Mouse (Mus musculus) NIH3T3 (cell line): ENCODE results near the gene Phlpp1.
A peak's percentile ranks its signal among the peaks of the same experiment; 100 is the strongest.
"Not testable (repeated sequence)": the region's sequence is repeated elsewhere in the genome, so short reads cannot be mapped to it uniquely, and the experiment has no call there.

ENCODE experiments used
- DNase-seq: peaks from one replicate; pipeline ENCODE4 v3.0.0-alpha.2; 2012; ENCODE audit warnings: low read depth

Gene Phlpp1

DNA sequence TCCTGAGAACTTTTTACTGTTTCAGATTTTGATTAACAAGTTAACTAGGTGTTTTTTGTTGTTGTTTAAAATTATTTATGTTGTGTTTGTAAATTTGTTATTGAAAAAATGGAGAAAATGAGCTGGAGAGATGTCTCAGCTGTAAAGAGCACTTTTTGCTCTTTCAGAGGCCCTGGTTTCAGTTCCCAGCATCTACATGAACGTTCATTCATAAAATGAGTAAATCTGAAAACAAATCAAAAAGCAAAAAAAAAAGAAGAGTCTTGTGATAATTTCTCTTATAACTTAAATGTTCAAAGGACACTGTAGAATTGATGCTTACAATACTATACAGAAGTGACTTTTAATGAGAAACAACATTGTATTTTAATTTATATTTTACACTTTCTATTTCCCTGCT is 82.5 kb downstream of the Phlpp1 start:
- DNase-seq, result no peak

DNA sequence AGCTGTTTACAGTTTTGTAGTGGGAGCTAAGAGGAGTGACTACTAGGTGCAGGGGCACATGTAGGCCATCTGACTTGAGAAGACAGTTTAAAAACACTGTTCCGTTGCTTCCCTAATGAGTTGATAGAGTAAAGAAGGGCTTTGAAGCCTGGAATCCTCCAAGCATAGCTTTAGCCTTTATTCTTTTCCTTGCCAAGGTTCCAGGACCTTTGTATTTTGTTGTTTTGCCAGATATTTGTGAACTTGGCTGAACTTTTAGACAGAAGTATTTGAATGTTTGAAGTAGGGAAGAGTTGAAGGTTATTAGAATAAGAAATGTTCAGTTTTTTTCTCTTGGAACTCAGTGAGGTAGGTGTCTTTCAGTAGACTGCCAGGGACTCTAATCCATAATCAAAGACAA is 85.6 kb downstream of the Phlpp1 start:
- no peak for DNase-seq

DNA sequence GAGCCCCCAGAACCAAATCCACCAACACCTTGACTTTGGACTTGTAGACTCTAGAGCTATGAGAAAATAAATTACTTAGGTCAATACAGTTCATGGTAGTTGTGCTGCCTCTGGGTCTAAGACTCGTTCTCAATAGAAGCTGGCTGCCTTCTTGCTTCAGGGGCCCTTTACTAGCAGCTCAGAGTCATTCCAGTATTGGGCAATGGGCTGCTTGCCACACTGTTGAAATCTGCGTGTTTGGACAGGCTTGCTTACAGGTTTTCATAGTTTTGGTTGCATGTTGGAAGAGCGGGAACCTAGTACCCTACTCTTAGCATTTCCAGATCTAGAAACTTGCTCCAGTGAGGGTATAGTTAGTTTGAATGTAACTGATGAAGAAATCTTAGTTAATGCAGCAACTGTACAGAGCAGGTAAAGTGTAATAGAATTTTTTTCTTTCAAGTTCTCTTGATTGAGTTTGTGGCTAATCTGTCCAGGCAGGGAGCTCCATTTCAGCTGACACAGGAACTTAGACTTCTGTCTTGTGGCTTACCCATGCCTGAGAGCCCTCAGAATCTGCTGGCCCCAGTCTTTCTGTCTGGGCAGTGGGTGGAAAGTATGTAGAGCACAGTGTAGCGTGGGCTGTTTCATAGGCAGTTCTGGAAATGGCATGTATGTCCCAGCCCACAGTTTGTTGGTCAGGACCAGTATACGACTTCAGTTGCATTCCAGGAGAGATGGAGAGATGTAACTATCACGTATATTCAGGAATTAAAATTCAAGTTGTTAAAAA is 96.7 kb downstream of the Phlpp1 start:
- peak; percentile 65 for DNase-seq

DNA sequence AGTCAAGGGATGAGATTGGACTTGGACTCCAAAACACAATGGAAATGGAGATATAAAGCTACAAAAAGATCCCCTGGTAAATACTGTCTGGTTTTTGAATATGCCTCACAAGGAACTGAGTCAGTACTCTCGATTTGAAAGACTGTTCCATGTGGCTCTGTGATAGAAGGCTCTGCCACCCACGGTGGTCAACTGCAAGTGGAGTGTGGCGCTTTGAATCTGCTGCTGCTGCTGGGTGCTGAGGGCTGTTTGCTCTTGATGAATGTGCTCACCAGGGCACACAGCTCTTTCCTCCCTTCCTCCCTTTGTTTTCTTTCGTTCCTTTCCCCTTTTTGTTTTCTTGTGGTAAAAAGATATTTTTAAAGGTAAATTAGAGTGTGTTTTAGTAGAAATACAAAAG is 97.8 kb downstream of the Phlpp1 start:
- no peak for DNase-seq

DNA sequence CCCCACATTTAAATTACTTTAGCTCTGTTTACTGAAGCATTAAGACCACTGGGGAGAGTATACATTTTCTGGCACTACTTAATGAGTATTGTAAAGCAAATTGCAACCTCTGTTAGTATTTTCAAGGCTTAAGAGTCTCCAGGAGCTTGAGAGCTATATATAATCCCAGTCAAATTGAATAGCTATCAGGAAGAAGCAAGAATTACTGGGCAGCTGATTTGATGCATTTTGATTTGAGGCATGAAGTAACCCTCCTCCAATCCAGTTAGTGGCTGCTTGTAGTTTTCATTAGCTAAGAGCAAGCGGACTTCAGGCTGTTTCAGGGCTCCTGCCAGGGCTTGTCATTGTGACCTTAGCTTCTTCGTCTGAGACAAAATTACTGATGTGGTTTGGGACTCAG is 101.4 kb downstream of the Phlpp1 start:
- DNase-seq, result no peak

DNA sequence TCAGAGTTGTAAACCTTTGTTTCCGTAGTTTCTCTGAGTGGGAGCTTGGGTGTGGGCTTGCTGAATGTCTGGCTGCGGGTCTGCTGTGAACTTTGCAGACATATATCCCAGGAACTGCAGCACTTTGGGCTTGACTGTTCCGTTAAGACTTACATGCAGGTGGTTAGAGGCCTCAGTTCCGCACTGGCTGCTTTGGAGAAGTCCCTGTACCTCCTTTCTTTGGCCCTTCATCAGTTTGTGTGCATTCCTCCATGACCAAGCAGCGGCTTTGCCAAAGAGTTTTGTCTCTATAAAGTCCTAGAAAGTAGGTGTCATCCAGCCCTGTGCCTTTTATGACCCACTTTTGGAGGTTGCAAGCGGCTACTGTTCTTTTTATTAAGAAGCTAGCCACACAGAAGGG is 102.2 kb downstream of the Phlpp1 start:
- DNase-seq, result no peak

DNA sequence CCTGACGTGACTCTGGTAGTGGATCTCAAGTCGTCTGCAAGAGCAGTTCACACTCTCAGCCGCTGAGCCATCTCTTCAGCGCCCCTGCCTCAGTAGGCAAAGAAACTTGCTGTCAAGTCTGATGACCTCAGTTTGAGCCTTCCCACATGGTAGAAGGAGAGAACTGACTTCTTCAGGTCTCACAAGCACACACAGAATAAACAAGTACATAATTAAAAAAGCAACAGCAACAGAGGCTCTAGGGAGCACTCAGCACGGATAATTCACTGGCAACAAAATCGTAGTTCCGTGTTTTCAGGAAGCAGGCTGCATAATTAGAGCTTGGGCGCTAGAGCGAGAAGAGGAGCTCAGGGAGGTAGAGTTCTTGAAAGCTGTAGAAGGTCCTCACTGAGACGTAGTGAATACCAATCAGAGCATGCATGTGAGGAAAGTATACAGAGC is 103.0 kb downstream of the Phlpp1 start:
- DNase-seq, result no peak

DNA sequence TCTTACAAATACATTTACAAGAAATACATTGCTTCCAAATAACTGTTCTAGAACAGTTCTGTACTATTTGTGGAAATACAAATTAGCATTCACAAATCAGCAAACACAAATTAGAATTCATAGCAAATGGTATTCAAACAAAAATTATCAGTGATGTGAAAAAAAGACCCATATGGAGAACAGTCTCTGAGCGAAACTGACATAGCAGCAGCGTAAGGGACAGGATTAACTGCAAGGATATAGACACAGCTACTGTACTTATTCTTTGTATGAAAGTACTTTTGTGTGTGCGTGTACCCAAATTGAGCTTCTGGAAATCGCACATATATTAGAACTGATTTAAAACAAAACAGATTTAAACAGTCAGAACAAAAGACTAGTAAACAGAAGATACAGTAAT is 103.6 kb downstream of the Phlpp1 start:
- no peak for DNase-seq

DNA sequence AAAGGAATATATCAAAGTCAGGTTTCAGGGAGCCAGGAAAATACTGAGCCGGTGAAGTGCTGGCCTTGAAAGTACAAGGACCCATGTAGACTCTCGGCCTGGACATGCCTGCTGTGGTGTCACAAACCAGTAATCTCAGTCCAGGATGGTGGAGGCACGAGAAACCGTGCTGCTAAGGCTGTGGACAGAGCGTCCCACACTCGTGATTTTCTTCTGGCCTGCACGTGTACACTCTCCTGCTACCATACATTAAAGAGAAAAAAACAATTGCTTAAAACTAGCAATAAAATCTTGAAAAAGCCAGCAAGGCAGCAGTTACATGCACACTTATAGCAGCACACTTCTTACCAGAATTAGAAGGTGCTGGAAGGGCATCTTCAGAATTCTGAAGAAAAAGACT is 104.2 kb downstream of the Phlpp1 start:
- DNase-seq, result no peak

DNA sequence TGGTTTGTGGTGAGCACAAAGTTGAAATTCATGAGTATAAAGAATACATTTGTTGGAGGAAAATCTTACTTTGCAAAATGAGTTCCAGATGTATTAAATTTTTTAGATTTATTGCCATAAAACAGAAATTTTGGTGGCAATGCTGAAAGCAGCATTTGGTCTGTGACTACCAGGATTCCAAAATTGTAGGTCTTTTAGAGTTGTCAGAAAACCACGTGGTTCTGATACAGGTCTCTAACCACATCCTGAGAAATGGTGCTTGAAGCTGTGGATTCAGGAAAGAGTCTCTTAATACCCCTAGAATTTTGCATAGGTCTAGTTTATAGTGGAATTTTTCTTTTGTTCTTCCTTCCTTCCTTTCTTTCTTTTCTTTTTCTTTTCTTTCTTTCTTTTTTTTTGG is 105.3 kb downstream of the Phlpp1 start:
- DNase-seq, result peak; percentile 28

DNA sequence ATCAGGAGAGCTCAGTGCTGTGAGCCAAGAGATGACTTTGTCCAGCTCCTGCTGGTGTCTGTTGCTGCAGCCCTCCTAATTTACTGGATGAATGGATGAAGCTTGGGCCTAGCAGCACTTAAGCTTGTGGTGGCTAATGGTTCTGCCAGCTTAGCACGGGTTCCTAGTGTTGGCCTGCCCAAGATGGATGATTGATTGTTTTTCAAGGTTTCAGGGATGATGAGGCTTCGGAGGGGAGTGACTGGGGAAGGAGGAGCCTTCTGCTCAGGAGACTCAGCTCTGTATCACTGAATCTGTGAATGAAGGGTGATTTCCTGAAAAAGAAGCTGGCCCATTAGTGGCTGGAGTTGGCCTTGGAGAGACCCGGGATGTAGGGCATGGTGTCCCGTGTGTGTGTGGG is 105.7 kb downstream of the Phlpp1 start:
- DNase-seq, result peak; percentile 18

DNA sequence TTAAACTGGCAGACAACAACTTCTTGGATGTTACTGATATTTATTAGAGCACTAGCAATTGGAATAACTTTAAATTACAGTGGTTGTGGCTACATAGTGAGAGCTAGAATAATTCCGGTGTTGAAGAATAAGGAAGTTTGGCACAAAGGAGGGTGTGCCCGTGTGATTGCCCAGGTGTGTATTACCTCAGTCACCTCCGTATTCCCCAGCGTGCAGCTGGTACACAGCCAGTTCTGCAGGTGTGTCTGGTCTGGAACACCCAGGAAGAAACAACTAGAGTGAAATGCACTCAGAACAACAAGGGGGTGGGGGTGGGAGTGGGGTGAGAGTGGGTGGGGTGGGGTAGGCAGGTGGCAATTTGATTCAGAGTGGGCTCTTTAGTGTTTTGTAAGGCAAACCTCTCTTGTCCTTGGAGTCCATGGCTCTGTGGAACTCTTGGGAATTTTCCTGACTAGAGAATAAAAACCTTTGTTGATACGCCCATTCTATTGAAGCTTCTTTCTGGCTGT is 107.1 kb downstream of the Phlpp1 start:
- no peak for DNase-seq

DNA sequence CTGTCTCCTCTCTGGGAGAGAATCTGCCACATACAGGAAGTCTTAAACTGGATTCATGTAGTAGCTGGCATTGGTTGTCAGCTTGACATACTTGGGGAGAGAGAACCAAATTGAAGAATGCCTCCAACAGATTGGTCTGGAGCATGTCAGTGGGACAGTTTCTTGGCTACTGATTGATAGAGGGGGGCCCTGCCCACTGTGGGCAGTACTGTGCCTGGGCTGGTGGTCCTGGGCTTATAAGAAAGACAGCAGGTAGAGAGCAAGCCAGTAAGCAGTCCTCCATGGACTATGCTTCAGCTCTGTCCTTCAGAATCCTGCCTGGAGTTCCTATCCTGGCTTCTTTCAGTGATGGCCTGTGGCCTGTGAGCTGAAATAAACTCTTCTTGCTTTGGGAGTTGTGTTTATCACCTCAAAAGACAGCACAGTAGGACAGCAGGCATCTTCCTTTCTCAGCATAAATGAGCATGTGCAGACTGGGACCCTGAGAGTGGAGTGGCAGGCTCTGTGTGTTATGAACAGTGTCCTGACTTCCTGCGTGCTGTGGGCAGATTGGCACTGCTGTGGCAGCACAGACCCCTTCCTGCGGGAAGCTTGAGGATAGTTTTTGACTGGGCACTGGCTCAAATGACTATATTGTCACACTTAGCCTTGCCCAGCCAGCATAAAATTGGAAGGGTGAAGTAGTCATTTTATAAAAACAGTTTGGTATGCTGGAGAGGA is 108.0 kb downstream of the Phlpp1 start:
- DNase-seq, result no peak

DNA sequence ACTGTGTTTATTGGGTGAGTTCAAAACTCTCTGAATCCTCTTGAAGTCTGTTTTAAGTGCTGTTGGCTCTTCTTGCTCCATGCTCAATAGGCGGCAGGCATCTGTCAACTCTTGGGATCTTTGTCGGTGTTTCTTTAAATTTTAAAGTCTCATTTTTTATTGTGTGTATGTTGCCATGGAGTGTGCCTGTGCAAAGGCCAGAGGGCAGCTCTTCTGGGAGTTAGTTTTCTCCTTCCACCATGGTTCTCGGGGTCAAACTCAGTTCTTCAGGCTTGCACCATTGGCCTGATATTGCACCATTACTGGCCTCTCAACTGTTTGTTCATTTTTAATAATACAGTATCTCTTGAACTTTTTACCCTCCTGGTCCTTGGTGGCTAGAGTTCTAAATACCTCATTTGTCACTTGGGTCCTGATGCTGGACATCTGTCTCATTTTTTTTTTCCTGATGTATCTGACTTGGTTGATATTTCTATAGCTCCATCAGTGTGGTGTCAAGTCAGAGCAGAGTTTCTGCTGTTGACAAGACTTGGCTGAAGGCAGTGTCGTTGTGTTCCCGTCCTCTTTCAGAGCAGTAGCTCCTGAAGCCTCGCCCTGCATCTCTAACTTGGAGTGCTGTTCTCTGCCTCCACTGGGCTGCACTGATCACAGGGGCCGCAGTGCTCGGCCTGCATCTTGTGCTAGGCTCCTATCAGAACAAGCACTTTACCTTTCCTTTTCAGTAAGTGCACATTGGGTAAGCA is 108.8 kb downstream of the Phlpp1 start:
- peak; percentile 19 for DNase-seq

DNA sequence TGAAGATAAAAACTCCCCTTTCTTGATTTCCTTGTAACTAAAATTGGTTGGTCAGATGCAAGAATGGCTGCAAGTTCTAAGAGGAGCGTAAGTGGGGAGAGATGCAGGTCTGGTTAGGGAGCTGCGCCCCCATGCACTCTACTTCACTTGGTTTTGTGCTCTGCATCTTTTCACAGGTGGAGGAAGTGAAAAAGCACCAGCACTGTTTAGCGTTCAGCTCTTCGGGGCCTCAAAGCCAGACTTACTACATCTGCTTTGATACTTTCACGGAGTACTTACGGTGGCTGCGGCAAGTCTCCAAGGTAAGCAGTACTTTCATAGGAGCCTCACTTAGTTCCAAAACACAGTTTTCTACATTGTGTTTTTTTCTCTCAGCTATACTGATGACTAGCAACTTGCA is 115.3 kb downstream of the Phlpp1 start:
- DNase-seq, result no peak

DNA sequence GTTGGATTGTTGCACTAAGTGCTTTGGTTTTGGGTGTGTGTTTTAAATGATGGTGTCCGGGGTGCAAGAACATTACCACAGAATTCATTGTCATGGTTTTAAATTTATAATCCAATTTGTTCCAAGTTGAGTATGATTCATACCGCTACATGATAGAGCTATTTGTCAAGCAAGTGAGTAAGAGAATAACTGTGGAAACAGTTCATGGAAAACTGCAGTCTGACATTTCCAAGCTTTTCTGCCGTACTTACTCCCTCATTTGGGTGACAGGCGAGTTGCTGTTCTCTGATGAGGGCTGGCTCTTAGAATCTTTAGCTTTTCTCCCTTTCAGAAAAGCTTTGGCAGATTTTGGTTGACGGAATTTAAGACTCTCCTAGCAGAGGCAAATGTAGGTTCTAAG is 117.5 kb downstream of the Phlpp1 start:
- DNase-seq, result peak; percentile 80

DNA sequence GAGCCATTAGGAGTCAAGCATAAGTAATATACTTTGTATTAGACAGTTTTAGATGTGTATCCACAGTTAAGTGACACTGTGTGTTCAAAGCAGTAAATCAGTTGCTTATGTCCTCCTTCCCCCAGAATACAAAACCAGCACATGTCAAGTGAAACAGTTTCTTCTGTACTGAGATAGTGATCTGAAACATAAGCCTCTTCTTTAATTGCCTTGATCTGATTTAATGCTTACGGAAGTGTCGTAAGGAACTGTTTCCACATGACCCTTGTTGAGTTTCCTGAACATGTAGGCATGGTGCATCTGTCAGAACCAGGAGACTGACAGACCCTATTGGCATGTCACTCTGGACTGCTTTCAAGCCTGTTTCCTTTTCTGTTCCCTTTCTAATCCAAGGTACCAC is 118.0 kb downstream of the Phlpp1 start:
- DNase-seq, result peak; percentile 31

DNA sequence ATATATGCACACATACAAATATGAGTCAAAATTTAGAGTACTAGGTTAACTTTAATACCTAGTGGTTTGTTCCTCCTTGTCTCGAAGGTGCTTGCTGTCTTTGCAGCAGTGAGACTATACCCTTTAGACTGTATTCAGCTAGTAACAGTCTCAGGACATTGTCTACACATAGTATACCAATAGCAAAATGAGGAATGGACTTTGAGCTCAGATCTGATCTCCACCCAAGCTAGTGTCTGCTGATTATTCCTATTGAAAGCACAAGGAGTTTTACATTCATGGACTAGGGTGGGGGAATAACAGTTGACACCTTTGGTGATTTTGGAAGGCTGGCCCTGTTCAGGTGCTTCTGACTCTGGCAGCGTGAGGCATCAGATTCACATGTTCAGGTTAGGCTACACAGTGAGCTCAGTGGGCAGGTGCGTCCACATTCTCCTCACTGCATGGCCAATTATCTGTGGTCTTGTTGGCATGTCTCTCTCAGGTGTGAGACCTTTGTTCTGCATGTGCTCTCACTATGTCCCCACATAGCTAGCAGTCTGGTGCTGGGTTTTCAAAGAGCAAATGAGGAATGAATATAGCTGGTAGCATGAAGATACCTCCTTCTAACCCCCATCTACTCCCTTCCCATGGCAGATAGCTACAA is 138.0 kb downstream of the Phlpp1 start:
- DNase-seq, result no peak

DNA sequence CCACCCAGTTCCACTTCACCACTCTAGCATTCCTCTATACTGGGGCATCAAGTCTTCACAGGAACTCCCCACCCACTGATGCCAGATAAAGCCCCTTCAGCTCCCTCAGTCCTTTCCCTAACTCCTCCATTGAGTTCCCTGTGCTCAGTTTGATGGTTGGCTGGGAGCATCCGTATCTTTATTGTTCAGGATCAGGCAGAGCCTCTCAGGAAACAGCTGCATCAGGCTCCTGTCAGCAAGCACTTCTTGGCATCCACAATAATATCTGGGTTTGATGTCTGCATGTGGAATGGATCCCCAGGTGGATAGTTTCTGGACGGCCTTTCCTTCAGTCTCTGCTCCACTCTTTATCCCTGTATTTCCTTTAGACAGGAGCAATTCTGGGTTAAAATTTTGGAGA is 138.7 kb downstream of the Phlpp1 start:
- no peak for DNase-seq

DNA sequence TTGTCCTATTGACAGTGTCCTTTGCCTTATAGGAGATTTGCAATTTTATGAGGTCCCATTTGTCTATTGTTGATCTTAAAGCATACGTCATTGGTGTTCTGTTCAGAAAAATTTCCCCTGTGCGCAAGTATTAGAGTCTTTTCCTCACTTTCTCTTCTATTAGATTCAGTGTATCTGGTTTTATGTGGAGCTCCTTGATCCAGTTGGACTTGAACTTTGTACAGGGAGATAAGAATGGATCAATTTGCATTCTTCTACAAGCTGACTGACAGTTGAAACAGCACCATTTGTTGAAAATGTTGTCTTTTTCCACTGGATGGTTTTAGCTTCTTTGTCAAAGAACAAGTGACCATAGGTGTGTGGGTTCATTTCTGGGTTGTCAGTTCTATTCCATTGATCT is 140.3 kb downstream of the Phlpp1 start:
- DNase-seq, result not testable (repeated sequence)

DNA sequence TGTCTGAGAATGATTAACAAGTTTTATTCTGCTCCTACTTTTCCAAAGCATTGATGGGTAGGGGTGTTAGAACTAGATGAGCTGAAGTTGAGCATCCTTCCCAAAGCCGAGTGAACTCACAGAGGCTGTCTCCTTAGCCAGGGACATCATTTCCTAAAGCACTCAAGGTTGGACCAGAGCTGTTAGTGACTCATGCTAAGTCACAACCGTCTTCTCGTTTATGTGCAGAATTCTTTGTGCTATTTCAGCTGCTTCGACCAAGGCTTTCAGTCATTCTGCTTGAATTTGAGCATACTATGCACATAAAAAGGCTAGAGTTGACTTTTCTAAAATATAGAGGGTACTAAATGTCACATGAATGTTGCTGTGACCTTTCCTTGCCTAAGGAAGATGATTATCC is 142.9 kb downstream of the Phlpp1 start:
- peak; percentile 36 for DNase-seq

DNA sequence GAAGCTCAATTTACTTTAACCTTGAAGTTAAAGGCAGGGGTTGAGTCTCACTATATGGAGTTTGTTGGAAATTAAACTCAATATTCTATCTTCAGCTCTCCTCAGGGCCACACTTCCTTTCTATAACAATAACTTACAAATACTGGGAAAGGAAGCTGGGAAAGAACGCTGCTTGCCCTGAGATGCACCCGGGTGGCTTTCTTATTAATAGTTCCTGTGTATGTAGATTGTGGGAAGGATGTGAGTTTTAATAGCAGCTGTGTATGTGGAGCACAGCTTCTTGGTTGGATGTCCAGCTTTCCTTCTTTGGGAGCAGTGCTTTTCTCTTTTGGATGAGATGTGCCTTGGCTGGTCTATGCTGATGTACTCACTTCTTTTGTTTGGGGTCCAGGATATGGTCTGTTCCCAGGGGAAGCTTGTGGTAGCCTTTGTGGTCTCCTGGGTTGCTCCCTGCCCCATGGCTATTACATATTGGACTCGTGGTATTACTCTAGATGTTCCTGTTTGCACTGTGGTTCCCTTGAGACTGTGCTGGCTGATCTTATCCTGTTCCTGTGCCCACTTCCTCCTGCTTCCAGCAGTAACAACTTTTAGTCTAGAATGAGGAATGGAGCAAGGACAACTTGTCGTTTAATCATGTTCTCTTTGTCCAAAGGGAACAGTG is 145.2 kb downstream of the Phlpp1 start:
- DNase-seq, result peak; percentile 59
